Mouse (Mus musculus) kidney, embryonic 16.5 days (tissue): ENCODE measurements at regions not wholly inside any gene's neighbourhood (a gene's known extent, or its start where the extent isn't known, plus 50 kb on each side); places are given as distances from the start of the nearest gene placed in this dataset.
A peak's percentile ranks its signal among the peaks of the same experiment; 100 is the strongest.

Experiments
- ATAC-seq: fragments of 200-750 bp; cut with Nextera tagmentation; 2 replicates; pipeline ENCODE4 v1.8.0; 2017; ENCODE audit warnings: moderate TSS enrichment; ENCODE audit not compliant: low FRiP score, low TSS enrichment
- H3K27ac ChIP-seq: fragments of 300-500 bp; sonication (generic); 2 replicates; pipeline ENCODE4 v1.5.1; 2014; ENCODE audit warnings: low read length
- H3K27me3 ChIP-seq: fragments of 300-500 bp; sonication (generic); 2 replicates; pipeline ENCODE4 v1.6.1; 2014; ENCODE audit warnings: low read length, control low read depth, mixed read lengths; ENCODE audit not compliant: insufficient read depth
- H3K36me3 ChIP-seq: fragments of 300-500 bp; sonication (generic); 2 replicates; pipeline ENCODE4 v1.6.1; 2014; ENCODE audit warnings: low read length, control low read depth, mixed read lengths; ENCODE audit not compliant: insufficient read depth
- H3K4me1 ChIP-seq: fragments of 300-500 bp; sonication (generic); 2 replicates; pipeline ENCODE4 v1.6.1; 2014; ENCODE audit warnings: low read length, control low read depth, mixed read lengths; ENCODE audit not compliant: insufficient read depth
- H3K4me2 ChIP-seq: fragments of 300-500 bp; sonication (generic); replicated peaks from 2 replicates; pipeline ENCODE4 v1.6.1; 2014; ENCODE audit warnings: low read depth, low read length
- H3K4me3 ChIP-seq: fragments of 300-500 bp; sonication (generic); 2 replicates; pipeline ENCODE4 v1.5.1; 2014; ENCODE audit warnings: mild to moderate bottlenecking, low read length
- H3K9ac ChIP-seq: fragments of 300-500 bp; sonication (generic); replicated peaks from 2 replicates; pipeline ENCODE4 v1.6.1; 2014; ENCODE audit warnings: low read length
- H3K9me3 ChIP-seq: fragments of 300-500 bp; sonication (generic); 2 replicates; pipeline ENCODE4 v1.6.1; 2016; ENCODE audit warnings: low read length, control low read depth
- WGBS: fragments of 180-500 bp; shearing (Covaris S2); extraction: QIAGEN DNeasy Blood & Tissue Kit; methylation state at CpG from one replicate; pipeline ENCODE4 v1.1.7; 2014; 5-methylcytosine and 5-hydroxymethylcytosine counted together

DNA sequence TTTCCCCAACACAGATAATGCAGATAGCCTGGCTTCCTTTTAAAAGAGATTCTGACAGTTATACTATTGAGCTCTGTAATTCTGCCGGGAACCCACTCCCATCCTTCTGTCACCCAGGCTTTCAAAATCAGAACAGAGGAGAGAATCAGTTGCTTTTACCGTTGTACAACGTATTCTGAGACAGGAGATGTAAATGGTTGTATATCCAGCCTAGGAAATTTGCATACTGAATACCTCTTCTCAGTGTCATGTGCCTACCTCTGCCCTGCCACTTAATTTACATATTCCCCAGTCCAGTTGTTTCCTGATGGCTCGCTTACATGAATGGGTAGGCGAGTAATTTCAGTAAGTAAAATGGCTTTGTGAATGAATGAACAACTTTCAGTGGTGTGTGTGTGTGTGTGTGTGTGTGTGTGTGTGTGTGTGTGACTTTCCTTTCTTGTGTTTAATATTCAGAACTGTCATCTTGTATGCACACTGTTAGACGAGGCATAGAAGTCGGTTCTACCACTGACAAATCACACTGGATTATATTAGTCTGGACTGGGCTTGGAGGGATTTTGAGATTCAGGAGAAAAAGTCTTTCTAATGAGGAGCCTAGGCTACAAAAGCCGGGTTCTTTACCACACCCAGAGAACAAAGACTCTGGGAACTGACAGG lies 282.2 kb upstream of the Cdh6 start:
- no peaks in the 10 kb centered on the region for H3K9me3 ChIP-seq
- H3K27me3 ChIP-seq = no peaks in the 10 kb centered on the region
- no peak overlapping the region for H3K4me2 ChIP-seq
- no peak for ATAC-seq
- H3K36me3 ChIP-seq = no peaks in the 10 kb centered on the region
- H3K9ac ChIP-seq = no peak overlapping the region
- 80% methylated on average over 8 of the region's 8 CpGs for WGBS
- no peak overlapping the region for H3K27ac ChIP-seq
- no peak overlapping the region for H3K4me3 ChIP-seq
- H3K4me1 ChIP-seq = no peaks in the 10 kb centered on the region

DNA sequence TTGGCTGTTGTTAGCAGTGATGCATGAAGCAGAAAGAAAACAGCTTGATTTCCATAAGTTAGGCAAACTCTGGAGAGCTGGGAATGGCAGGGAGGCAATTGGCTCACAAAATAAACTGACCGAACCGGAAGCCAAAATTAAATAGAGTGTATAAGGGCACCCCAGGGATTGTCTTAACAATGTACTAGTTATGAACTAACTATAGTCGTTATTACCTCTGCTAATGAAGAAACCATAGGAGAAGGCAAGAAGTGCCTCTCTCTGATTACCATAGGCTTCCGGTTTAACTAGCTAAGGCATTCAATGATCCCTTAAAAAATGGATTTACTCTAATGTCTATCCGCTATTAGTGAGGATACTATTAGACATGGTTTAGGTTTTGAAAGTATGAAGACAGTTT lies 276.9 kb upstream of the Cdh6 start:
- Histone ChIP-seq H3K27me3 (no peaks in the 10 kb centered on the region), H3K27ac (no peak overlapping the region), H3K9me3 (no peaks in the 10 kb centered on the region), H3K36me3 (no peaks in the 10 kb centered on the region), H3K9ac (no peak overlapping the region), H3K4me2 (no peak overlapping the region), H3K4me1 (no peaks in the 10 kb centered on the region), H3K4me3 (no peak overlapping the region)
- ATAC-seq = no peak
- 82% methylated on average over 5 of the region's 5 CpGs for whole genome bisulfite sequencing

DNA sequence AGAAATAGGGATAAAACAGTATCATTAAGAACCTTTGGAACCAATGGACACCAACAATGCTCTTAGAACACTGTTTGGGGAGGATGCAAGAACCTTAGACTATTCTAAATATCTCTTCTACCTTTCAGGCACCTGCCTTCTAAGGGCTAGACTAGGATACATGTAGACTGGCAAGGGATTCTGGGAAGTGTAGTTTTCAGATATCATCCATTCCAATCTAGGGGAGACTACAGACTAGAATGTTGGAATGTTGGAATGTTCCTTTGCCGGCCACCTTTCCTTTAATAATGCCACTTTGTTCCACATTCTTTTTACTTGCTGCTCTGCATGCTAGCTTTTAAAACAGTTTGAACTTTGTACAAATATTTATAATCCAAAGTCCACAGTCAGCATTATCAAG lies 261.1 kb upstream of the Cdh6 start:
- H3K4me1 ChIP-seq = no peaks in the 10 kb centered on the region
- H3K27me3 ChIP-seq = no peaks in the 10 kb centered on the region
- H3K9ac ChIP-seq = no peak overlapping the region
- no peaks in the 10 kb centered on the region for H3K36me3 ChIP-seq
- H3K27ac ChIP-seq = no peak overlapping the region
- no peak for ATAC-seq
- H3K4me2 ChIP-seq = no peak overlapping the region
- no peaks in the 10 kb centered on the region for H3K9me3 ChIP-seq
- 77% methylated on average over 1 of the region's 1 CpGs for WGBS
- no peak overlapping the region for H3K4me3 ChIP-seq

DNA sequence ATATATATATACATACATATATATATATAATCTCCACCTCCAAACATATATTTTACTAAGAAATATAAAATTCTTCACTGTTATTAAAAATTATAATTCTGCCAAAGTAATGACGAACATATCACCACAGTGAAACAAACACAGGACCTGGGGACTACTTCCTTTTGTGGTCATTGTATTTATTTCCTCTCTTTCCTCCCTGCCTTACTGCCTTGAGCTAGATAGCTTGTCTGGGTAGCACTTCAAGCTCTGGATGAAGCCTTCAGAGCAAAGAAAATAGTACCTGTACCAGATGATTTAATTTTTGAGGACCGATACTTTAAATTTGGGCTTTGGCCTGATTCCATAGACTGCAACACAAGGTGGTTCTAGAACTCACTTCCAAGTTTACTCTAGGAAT lies 259.5 kb upstream of the Cdh6 start:
- no peaks in the 10 kb centered on the region for H3K9me3 ChIP-seq

DNA sequence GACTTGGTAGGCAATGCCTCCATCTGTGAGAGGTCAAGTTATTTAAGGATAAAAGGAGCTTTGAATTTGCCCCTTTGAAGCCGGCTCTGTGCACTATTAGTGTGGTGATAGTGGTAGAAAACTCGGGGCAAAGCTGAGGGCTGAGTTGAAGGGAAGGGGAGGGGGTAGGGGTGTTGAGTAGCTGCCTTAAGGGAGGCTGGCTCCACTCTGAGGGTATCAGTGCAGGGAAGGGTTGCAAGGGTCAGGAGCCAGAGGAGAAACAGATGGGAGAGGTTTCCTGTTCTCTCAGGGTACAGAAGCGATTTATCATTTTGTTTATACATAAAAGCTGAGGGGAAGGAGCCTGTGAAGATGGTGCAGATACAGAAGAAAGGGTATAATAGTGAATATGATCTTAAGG lies 246.1 kb upstream of the Cdh6 start:
- Histone ChIP-seq H3K4me1 (no peaks in the 10 kb centered on the region; the same call in 1 of the 2 replicates), H3K27me3 (no peaks in the 10 kb centered on the region), H3K9me3 (no peaks in the 10 kb centered on the region), H3K27ac (no peak overlapping the region), H3K4me3 (no peak overlapping the region), H3K4me2 (no peak overlapping the region), H3K36me3 (no peaks in the 10 kb centered on the region), H3K9ac (no peak overlapping the region)
- WGBS = 6% methylated on average over 3 of the region's 3 CpGs
- peak; percentile 61; the same call in 1 of the 2 replicates for ATAC-seq

More for the DNA sequence above, 259.5 kb upstream of the Cdh6 start:
- no peaks in the 10 kb centered on the region for H3K4me1 ChIP-seq
- H3K4me3 ChIP-seq = no peak overlapping the region
- H3K4me2 ChIP-seq = no peak overlapping the region
- no peak overlapping the region for H3K27ac ChIP-seq
- no peak for ATAC-seq
- H3K27me3 ChIP-seq = no peaks in the 10 kb centered on the region
- 81% methylated on average over 2 of the region's 2 CpGs for WGBS
- no peak overlapping the region for H3K9ac ChIP-seq
- no peaks in the 10 kb centered on the region for H3K36me3 ChIP-seq

DNA sequence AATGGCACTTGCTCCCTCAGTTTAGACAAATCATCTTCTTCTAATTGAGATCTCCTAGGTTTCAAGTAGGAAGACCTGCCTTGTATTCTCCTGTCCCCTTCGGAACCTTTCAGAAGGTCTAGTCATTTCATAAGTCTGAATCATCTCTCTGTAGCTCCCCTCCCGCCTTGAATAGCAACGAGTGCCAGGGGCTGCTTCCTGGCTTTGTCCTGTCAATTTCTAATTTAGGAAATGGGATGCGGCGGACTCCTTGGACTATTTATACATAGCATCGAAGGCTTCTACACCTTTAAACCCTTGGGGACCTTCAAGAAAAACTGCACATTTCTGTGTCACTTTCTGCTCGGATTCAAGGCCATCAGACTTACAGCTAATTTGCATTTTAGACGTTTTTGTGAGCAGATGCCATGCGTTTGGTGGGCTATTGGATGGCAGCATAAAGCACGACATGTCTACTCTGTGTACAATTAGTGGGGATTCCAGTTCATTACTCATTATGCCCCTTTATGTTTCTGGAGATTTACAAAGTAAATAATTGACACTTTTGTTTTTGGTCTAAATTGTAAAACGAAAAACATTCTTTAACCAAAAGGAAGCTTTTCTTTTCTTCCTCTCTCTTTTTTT lies 236.7 kb upstream of the Cdh6 start:
- Histone ChIP-seq H3K36me3 (no peaks in the 10 kb centered on the region), H3K27ac (no peak overlapping the region), H3K4me1 (no peaks in the 10 kb centered on the region), H3K9ac (no peak overlapping the region), H3K4me3 (no peak overlapping the region), H3K27me3 (no peaks in the 10 kb centered on the region), H3K4me2 (no peak overlapping the region), H3K9me3 (no peaks in the 10 kb centered on the region)
- ATAC-seq = no peak
- WGBS = 61% methylated on average over 11 of the region's 11 CpGs

DNA sequence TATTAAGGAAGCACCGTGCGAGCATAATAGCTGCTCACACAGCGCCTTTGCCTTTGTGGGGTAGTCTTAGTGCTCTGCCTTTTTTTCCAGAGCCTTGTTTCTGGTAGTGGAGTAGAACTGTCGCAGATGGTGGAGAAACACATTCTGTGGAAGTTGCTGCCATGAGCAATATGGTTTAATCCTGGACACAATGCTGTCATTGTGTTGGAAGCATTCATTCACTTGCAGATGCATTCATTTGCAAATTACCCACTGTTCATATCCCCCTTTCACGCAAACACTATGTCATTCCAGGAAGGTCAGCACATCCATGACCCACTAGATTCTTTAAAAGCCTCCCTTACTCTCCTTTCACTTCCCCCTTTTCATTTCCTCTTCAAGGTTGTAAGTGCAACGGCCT lies 219.7 kb upstream of the Cdh6 start:
- Histone ChIP-seq H3K9me3 (no peaks in the 10 kb centered on the region), H3K9ac (no peak overlapping the region), H3K27me3 (no peaks in the 10 kb centered on the region), H3K4me2 (no peak overlapping the region), H3K4me1 (no peaks in the 10 kb centered on the region), H3K4me3 (no peak overlapping the region), H3K36me3 (no peaks in the 10 kb centered on the region), H3K27ac (no peak overlapping the region)
- WGBS = 71% methylated on average over 6 of the region's 6 CpGs
- ATAC-seq = no peak

DNA sequence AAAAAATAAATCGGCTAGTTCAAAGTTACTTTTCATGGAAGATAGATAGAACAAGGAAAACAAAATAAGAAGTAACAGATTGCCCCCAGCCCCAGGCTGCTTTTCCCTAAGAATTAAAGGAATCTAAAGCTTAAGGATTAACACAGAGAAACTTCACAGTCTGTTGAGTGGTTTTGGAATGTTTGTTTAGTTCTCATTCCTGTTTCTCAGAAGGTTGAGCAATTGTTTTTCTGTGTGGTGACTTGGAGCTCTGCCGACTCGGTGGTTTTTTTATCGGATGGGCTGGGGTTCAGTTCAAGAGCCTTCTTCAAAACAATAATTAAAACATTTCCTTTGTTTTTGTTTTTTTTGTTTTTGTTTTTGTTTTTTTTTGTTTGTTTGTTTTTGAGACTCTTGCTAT lies 217.9 kb upstream of the Cdh6 start:
- no peak overlapping the region for H3K4me2 ChIP-seq
- no peaks in the 10 kb centered on the region for H3K36me3 ChIP-seq
- no peaks in the 10 kb centered on the region for H3K9me3 ChIP-seq
- no peak for ATAC-seq
- no peak overlapping the region for H3K27ac ChIP-seq
- no peak overlapping the region for H3K9ac ChIP-seq
- H3K4me1 ChIP-seq = no peaks in the 10 kb centered on the region
- H3K4me3 ChIP-seq = no peak overlapping the region
- WGBS = 62% methylated on average over 4 of the region's 4 CpGs
- H3K27me3 ChIP-seq = no peaks in the 10 kb centered on the region

DNA sequence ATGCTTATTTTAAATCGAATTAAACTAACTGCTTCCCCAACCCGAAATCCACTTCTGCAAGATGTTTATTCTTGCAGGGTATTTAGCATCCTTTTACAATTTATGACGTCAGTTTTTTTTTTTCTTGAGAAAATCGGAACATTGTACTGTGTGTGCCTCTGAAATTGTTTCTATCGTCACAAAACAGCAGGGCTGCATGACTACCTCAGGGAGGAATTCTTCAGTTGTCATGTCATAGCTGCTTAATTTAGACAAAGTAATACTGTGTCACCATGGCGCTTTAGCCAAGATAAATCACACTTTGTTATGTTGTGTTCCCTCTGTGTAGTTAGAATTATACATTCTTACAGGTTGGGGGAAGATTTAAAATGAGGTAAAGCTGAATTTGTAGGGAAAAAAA lies 211.3 kb upstream of the Cdh6 start:
- no peaks in the 10 kb centered on the region for H3K4me1 ChIP-seq
- H3K9me3 ChIP-seq = no peaks in the 10 kb centered on the region
- no peaks in the 10 kb centered on the region for H3K36me3 ChIP-seq
- no peak overlapping the region for H3K9ac ChIP-seq
- 31% methylated on average over 6 of the region's 6 CpGs for WGBS
- H3K4me3 ChIP-seq = no peak overlapping the region
- peak; percentile 57; the same call in 1 of the 2 replicates for ATAC-seq
- H3K27me3 ChIP-seq = no peaks in the 10 kb centered on the region
- no peak overlapping the region for H3K27ac ChIP-seq
- no peak overlapping the region for H3K4me2 ChIP-seq

DNA sequence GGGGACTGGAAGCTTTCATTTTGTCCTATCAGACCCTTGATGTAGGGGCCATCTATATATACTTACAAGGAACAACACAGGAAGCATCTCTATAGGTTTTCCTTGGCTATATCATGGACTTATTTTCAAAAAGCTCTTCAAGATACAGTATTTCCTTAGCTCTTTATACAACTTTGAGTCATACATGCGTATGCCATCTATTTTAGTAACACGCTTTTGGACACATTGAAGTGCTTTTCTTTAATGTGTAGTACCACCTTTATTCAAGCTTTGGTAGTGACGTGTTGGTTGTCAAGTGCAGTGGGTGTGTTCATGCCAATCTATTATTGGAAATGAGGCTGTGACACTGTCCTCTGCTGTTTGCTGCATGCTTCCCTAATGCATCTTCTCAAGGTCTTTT lies 202.1 kb upstream of the Cdh6 start:
- WGBS = 93% methylated on average over 3 of the region's 3 CpGs
- H3K9me3 ChIP-seq = no peaks in the 10 kb centered on the region
- no peak overlapping the region for H3K4me2 ChIP-seq
- no peak overlapping the region for H3K27ac ChIP-seq
- ATAC-seq = no peak
- no peaks in the 10 kb centered on the region for H3K36me3 ChIP-seq
- H3K4me3 ChIP-seq = no peak overlapping the region
- H3K9ac ChIP-seq = no peak overlapping the region
- no peaks in the 10 kb centered on the region for H3K27me3 ChIP-seq
- no peaks in the 10 kb centered on the region for H3K4me1 ChIP-seq
